Mouse (Mus musculus): ENCODE data around the gene Snx18.

The Snx18 gene

DNA sequence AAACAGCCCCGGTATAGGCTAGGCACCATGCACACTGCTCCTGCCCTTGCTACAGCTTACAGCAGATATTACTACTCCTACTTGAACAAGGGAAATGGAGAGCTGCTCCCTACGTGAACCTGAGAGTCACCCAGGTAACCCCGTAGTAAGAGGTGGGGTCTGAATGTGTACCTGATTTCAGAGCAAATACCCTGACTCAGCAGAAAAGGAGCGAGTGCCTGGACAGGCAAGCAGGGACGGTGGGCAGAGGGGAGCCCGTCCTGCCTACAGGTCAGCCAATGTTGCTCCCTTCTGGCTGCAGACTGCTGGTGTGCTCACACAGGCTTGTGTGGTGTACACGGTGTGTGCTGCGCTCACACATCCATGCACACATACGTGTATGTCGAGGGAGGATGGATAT, 20.7 kb downstream of the Snx18 start:
- no peak for DNase-seq (ENCODE audit: low spot score)

DNA sequence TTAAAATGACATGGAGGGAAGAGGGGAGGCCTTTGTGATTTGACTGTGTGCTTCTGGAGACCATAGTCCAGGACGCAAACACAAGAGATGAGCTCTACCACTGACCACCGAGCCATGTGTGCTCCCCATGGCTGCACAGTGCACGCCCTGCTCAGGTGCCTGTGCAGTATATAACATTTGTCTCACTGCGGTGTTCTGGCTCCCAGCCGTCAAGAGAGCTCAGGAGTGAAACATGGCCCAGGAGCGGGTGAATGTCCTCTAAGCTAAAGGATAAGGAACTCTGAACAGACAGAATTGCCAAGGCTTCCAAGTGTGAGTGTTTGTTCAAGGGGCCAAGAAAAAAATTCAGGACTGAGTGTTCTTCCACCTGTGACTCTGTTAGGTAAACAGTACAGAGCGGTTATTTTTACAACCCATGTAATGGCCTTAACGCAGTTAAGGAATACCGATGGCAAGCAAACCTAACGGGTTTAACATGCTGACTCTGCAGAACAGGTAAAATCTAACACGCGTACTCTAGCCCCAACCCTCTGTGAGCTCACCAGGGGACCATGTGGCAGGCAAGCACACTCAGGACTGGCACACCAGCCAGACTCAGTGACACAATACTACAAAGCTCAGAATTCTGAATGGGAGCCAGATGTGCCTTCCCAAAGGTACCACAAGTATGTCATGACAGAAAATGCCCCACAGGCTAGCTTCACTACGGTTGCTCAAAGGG, 21.4 kb downstream of the Snx18 start:
- no peak for DNase-seq (ENCODE audit: low spot score)

DNA sequence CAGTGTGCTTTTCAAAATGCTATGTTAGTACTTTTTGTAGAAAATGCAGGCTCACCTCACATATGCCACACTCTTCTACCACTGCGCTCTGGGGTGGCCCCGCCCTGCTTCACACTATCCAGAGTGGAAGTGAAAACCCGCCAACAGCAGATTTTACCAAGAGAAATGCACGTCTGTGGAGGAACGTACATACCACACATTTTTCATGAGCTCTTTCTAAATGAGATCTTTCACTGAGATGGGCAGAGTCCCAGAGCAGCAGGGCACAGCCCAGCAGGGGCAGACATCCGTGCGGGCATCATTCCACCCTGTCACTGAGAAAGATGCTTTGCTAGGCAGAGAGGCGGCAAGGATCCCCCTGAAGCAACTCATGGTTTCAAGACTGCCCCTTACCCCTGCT, 22.4 kb downstream of the Snx18 start:
- DNase-seq (ENCODE audit: low spot score) = no peak

DNA sequence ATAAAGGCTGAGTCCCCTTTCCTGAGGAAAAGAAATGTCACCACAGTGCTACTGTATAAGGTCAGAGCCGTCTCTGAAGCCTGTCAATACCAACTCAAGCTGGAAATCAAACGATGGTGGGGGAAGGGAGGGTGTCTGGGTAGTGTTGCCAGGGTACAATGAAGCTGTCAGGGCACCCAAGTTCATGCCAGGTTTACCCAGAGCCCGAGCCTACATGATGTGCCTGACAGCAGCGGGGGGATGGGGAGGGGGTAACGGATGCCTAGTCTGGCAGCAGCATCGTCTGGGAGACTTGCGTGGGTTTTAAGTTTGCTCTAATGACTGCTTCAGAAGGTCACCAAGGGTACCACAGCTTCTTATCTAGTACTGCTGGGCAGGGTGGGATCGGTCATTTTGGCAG, 23.1 kb downstream of the Snx18 start:
- no peak for DNase-seq (ENCODE audit: low spot score)

DNA sequence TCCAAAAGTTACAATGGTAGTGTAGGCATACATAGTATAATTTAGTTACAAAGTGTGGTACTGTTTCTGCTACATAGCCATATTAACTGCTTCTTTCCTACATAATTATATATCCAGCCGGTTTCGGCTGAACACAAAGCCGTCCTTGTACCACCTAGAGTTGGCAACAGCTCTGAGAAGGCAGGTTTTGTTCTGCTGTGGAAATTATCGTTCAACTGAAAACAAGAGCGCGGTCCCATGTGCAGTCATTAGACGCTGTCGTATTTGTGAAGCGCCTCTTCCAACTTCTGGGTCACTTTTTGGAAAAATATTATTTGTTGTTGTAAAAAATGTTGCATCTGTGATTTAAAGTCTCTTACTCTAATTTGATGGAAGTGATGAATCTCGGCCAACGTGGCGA, 24.0 kb downstream of the Snx18 start:
- DNase-seq (ENCODE audit: low spot score) = no peak

DNA sequence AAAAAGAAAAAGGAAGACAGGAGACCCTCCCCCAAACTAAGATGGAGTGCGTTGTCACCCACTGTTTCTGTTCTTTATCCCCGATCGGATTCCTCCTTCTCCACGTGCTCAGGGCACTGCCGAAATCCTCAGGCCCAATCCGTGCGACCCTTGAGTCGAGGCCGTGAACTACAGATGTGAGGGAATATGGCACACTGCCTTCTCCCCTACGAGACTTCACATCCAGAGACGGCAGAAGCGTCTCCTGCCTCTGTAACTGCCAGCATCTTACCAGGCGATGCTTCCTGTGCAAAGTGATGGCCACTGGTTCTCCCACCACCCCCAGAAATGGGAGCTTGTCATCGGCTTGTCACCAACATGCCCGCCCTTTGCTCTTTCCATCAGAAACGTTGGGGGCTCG, 24.7 kb downstream of the Snx18 start:
- DNase-seq (ENCODE audit: low spot score) = no peak

DNA sequence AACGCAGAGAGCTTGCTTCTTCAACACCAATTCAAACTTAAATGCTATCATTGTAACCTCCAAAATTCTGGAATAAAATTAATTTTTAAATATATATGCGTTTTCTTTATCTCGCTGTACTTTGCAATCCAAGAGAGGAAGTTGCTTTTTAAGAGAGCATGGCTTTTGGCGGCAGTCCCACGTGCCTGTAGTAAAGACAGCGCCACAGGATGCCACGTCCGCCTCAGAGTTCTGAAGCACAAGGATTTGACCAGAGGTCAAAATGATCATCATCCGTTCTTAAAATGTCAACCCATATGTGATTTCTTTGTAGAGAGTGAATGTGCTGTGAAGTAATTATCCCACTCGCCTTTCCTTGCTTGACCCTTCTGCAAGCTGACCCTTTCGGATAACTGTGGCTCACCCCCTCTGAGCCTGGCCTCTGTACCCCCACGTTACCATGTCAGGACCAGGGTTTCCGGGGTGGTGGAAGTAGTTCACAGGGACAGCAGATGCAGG, 25.6 kb downstream of the Snx18 start:
- DNase-seq (ENCODE audit: low spot score) = no peak

DNA sequence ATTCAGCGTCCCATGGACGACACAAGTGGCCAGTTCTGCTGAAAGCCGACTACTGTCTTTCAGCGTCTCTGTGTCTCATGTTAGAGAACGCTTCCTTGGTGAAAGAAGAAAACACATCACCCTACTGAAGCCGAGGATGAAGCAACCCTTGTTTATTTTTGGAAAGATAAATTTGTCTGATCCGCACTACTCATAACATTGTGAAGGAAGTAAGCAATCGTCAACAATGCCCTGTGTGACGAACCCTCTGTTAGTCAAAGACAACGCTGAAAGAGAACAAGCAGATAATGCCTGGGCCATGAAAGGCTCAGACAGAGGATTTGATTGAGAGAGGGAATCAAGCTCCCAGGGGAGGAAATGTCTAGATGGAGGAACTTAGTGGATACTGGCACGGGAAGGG, 27.0 kb downstream of the Snx18 start:
- no peak for DNase-seq (ENCODE audit: low spot score)

DNA sequence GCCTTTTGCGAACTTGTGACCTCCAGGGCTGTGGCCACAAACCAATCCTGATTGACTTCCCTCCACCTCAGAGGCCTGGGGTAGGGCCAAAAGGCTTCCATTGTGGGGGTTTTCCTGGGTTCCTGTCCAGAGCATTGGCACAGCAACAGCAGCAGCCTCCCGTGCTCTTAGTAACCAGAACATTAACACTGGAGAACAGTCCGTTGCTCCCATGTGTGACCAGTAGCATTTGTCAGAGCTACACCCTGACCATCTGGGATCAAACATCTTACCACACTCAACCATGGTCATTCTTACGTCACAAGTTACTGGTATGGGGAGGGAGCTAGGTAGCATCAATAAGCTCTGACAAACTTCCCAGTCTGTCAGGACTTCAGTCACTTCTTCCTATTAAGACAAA, 28.1 kb downstream of the Snx18 start:
- no peak for DNase-seq (ENCODE audit: low spot score)

DNA sequence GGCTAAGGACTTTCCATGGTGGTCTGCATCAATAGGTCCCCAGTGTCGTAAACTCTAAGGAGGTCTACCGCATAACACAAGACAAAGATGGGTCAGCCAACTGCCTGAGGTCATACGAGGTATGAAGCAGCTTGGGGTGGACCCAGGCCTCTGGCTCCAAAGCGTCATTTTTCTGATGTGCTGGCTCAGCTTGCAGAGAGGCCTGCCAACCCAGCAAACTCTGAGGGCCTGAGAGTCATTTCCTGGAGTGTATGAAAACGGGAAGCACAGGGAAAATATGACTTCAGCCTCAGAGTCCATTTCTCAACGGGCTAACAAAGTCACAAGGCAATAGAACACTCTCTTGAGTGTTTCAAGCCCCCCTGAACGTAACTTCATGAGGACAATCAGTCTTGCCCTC, 28.9 kb downstream of the Snx18 start:
- no peak for DNase-seq (ENCODE audit: low spot score)

DNA sequence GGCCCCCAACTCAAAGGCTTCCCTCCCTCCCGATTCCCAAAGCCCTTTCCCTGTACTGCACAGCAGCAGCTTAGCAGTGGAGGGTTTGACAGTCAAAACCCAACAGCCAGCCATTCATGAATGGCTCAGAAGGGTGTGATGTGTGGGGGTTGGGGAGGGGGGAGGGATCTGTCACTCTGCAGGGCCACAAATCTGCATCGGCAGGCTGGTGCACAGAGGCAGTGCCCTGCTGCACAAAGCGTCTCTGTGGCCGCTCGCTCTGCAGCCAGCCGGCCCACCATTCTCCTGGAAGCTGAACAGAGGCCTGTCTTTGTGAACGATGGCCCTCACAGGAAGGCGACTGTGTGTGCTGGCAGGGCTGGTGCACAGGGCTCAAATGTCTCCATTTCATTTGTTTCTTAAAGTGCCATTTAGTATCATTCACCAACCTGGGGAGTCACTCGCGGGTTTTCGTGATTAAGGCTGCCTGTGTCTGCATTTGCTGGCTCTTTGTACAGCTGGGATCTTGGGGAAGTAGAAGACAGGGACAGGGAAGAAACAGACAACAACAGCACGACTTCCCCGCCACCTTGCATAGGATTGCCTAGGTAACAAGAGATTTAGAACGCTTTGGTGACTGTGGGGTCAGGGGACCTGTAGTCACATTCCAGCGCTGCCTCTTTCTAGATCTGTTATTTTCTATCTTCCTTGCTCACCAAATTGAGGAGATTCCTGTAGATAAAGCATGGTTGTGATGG, 31.0 kb downstream of the Snx18 start:
- DNase-seq (ENCODE audit: low spot score) = peak; percentile 55

DNA sequence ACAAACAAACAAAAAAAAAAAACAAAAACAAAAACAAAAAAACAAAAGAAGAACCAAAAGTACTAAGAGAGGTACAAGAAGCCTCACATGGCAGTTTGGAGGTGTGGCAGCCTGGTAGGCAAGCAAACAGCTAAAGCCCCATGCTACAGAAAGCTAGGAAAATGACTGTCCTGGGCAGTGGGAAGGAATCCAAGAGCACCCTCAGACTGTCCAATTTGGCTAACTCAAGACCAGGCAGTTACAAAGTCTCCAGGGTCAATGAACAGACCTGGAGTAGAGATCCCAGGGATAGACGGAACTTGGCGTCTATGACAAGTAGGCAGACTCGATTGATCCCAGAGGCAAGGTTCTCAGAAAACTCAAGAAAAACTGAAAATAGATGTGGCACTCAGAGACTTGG, 32.8 kb downstream of the Snx18 start:
- no peak for DNase-seq (ENCODE audit: low spot score)

DNA sequence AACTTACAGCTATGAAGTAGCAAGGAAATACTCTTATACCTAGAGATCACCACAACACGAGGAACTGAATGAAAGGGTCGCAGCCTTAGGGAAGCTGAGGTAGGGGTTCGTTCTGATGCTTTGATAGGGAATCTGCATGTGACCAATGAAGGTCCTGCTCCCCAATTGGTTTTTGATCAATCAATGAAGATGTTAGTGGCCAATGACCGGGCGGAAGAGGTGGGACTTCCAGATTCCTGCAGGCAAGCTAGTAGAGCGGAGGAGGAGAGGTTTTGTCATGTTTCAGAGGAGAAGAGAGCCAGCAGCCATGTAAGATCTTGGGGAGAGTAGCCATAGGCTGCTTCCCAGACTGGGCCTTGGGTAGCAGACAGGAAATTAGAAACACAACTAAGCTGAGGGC, 33.9 kb downstream of the Snx18 start:
- DNase-seq (ENCODE audit: low spot score) = no peak

DNA sequence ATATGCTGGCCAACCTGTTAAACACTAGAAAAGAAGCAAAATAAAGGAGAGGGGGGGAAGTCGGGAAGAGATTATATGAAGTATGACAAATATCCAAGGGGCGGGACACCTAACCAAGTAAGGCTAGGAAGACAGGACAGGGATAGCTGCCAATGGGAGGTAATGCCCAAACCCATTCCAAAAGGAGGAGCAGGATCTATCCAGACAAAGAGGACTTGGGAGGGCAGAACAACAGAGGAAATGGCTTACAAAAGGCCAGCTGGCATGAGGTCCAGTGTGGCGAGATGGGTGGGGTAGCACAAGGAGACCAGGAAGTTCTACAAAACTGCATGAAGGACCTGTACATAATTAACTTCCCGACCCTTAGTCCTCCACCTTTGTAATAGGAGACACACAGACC, 34.8 kb downstream of the Snx18 start:
- no peak for DNase-seq (ENCODE audit: low spot score)

DNA sequence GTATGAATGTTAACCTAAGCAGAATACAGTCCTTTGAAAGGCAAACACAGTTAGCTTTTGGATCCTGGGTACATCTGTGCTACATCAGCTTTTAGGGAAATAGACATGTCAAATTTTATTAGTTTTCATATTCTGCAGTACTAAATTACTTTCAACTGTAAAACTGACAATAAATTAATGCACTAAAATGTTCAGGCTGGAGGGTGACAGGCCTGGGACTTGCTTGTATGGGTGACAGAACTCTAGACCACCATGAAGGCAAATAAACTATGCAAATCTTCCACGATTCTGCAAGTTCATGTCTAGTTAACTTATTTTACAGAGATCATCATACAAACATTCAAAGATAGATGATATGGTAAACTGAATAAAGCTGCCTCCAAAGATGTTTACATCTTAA, 36.3 kb downstream of the Snx18 start:
- DNase-seq (ENCODE audit: low spot score) = no peak

DNA sequence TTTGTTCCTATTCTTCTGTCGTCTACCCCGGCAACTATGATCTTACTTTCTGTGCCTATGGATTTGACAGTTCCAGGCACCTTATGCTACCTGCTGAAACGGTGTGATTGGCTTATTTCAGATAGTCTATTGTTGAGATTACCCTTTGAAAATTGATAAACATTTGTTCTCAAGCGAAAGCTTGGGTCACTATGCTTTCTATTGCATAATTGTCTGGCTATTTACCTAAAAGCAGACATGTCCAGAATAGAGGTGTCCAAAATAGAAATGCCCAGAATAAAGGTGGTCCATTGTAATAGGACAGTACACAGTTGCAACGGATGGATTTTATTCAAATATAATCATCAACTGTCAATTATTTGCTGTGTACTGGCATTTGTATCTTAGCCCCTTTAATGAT, 36.9 kb downstream of the Snx18 start:
- no peak for DNase-seq (ENCODE audit: low spot score)

DNA sequence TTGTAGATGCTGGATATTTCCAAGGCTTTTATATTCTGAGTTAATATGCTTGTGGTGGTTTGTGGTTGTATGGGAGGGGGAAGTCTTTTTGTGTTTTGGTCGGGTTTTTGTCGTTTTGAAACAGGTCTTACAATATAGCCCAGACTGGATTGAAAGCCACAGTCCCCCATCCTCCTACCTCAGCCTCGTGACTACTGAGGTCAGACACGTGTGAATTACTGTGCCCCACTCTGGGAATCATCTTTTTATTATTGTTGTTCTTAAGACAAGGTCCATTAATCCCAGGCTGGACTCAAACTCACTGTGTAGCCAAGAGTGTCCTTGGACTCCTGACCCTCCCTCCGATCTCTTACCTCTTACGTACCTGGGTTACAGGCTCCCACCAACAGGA, 38.0 kb downstream of the Snx18 start:
- no peak for DNase-seq (ENCODE audit: low spot score)

DNA sequence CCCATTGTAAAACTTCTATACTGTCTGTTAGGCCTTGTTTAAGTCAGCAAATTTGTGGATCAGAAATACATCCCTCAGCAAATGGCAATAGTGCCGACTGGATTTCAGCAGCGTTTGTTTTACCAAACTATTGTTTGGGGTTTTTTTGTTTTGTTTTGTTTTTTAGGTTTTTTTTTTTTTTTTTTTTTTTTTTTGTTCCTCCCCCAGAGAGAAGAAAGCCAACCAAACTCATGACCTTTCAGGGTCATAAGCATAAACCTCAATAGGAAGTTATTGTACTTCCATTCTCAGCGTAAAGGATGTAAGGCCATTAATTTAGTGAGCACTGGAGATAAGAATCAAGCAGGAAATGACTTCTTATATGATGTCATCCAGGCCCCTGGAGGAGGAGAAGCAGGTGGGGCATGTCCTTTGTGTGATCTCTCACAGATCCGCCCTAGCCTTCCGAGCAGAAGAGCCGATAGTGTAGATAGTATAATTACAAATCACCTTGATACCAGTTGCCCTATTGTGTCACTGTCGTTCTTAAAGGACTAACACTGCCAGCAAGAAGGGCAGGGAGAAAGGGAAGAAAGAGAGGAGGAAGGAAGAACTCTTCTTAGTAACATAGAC, 38.5 kb downstream of the Snx18 start:
- DNase-seq (ENCODE audit: low spot score) = no peak

DNA sequence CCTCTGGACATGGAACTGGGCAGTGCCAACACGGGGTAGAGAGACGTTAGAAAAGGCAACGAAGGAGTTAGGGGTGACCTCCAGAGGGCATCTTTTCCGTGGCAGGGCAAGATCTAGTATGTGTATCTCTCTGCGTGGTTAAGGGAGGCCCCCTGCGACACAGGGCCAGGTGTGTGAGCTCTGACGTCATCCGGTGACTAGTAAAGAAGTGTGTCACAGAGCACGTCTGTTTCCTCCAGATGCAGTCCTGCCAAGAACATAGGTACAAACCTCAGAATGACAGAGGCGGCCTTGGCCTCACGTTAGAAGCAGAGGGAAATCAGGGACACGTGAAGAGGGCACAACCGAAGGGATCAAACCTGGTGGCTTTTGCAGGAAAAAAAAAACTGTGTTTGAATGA, 44.1 kb downstream of the Snx18 start:
- DNase-seq (ENCODE audit: low spot score) = no peak

DNA sequence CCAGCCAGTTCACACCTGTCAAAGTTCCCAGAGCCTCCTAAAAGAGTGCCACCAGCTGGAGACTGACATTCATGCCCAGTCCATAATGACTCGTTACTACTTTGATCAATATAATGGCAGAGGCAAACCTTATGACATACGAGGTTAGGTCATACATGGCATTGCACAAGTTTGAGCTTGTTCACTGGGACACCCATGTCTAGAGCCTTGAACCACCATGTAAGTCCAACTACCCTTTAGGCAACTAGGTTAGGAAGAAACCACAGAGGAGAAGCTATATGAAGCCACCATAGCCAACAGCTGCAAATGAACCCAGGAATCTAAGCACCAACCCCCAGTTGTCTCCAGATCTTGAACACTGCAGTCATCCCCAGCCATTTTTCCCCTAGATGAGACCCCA, 45.0 kb downstream of the Snx18 start:
- no peak for DNase-seq (ENCODE audit: low spot score)

DNA sequence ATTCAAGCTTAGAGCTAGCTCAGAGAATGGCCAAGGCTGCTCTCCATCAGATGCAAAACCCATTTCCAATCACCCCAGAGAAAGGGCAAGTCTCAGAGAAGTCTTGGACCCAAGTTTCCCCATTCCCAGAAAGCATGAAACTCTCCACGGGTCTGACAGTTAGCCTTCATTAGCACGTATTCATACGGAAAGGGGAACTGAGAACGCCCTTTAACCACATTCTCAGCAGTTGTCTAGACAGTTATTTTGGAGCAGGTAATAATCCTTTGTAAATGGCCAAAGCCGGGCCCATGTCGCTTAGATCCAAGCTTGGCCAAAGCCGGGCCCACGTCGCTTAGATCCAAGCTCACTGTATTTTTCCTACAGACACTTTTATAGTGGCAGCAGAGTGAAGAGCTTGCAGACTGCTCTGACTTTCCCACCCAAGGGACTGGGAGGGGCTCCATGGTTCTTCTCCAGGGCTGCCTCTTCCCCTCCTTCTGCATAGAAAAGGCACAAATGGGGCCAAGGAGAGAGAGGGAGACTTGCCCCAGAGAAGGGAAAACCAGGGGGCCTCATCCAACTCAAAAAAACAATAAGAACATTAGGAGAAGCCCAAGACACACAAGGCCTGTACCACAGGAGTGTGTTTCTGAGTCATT, 46.2 kb downstream of the Snx18 start:
- DNase-seq (ENCODE audit: low spot score) = no peak

DNA sequence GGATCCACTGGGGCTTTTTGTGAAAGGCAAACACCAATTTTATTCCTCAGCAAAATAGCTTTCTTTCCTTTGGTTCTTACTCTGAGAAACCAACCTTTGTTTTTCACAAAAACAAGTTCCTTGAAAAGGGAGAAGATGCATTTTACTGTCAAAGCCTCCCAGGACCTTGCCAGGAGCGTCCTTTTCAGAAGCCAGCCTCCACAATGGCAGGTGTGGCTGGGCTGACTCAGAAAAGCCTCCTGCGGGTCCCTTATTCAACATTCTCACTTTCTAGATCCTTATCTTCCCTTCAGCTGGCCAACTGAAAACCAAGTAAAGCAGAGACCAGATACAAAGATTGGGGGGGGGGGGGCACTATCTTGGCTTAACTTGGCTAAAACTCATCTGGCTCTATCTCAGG, 48.8 kb downstream of the Snx18 start:
- no peak for DNase-seq (ENCODE audit: low spot score)

DNA sequence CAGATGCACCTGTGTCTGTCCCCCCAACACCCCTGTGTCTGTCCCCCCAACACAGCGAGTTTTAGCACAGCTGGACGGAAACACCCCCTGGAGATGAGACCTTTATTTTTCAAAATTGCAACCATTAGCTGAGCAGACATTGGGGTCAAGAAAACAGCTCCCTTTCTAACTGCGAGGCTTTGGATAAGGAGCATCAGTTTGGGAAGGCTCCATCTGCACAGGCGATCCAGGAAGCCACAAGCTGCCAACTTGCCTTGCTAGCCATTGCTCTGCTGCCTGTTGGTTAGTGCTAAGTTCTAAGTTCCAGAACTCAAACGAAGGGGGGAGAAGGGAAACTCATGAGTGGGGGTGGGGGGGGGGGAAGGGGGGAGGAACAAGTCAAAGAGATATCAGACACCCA, 51.4 kb downstream of the Snx18 start:
- no peak for DNase-seq (ENCODE audit: low spot score)

All from retina, embryonic 14.5 days (tissue).